Mouse (Mus musculus) macrophage (primary cell): ENCODE results near the gene Cdk8. TPM values are rescaled to one million over a fixed set of nuclear protein-coding genes. Genes with fewer than 3 reads are reported as not detected.
"Not testable (repeated sequence)": the region's sequence is repeated elsewhere in the genome, so short reads cannot be mapped to it uniquely, and the experiment has no call there.

ENCODE experiments used
- H3K27ac ChIP-seq: fragments of 350-480 bp; formaldehyde crosslinking; 2 replicates; pipeline ENCODE4 v1.9.0; 2021
- H3K36me3 ChIP-seq: fragments of 350-480 bp; formaldehyde crosslinking; 2 replicates; pipeline ENCODE4 v1.9.0; 2021; ENCODE audit errors: inconsistent target
- H3K4me3 ChIP-seq: fragments of 350-480 bp; formaldehyde crosslinking; 2 replicates; pipeline ENCODE4 v1.9.0; 2021; ENCODE audit errors: inconsistent target
- H3K79me2 ChIP-seq: fragments of 350-480 bp; formaldehyde crosslinking; 2 replicates; pipeline ENCODE4 v1.9.0; 2021; ENCODE audit errors: inconsistent target
- WGBS: methylation state at CpG from one replicate; pipeline ENCODE4 v1.1.7; 2026; ENCODE audit warnings: inconsistent platforms; ENCODE audit not compliant: missing documents; 5-methylcytosine and 5-hydroxymethylcytosine counted together
- polyA plus RNA-seq: library from polyadenylated mRNA; stranded (reverse); fragments of 250-400 nt; gene quantifications from 3 replicates; pipeline ENCODE4 v1.2.4, GENCODE M21; 2018; ENCODE audit warnings: inconsistent platforms
- total RNA-seq, 78 experiments: library from RNA; depleted of rRNA; stranded (reverse); fragments of 250-400 nt; gene quantifications; 1 replicate in 9 of 78; 2 replicates in 24 of 78; 3 replicates in 43 of 78; 4 replicates in 2 of 78; pipeline ENCODE4 v1.2.4; 2018; ENCODE audit warnings: inconsistent platforms in 56 of 78

Gene Cdk8
- 100 to 1,000 TPM in 14 of 26 experiments, 10 to 100 TPM in 12; 44.3 to 144 (median 110) TPM for total RNA-seq (2018; cell fraction: chromatin; rRNA removed)
- 10 to 100 TPM; 11.0 to 25.7 (median 18.9) TPM for total RNA-seq (2018; cell fraction: cytosol; rRNA removed)
- 100 to 1,000 TPM in 7 of 26 experiments, 10 to 100 TPM in 19; 31.3 to 127 (median 68.4) TPM for total RNA-seq (2018; cell fraction: nucleus; rRNA removed)
- polyA plus RNA-seq, result 17.2 to 24.0 TPM (median 17.3 TPM) in 3 replicates

GRCm38 (mm10) chr5:146230864-146231654, at the start of gene Cdk8:
TSS of gene Cdk8 (plus strand) at chr5:146231230.
- 1% methylated on average over 94 of the region's 102 CpGs for WGBS

GRCm38 (mm10) chr5:146185204-146185603, 45.8 kb upstream of the Cdk8 start, which contains the start of gene 1700001J03Rik:
TSS of gene 1700001J03Rik (minus strand) at chr5:146185304.
- H3K36me3 ChIP-seq, H3K4me3 ChIP-seq, H3K79me2 ChIP-seq, H3K27ac ChIP-seq: not testable (repeated sequence)
- WGBS, result 87% methylated on average over 4 of the region's 4 CpGs

More at GRCm38 (mm10) chr5:146230864-146231654, at the start of gene Cdk8:
- Histone ChIP-seq H3K4me3 (peak within 1 kb of the TSS; percentile 71), H3K27ac (peak within 1 kb of the TSS; percentile 75), H3K36me3 (no peaks in the 10 kb centered on the region), H3K79me2 (peaks cover 45% of the 10 kb centered on the region)

GRCm38 (mm10) chr5:146187441-146187840, 43.6 kb upstream of the Cdk8 start:
- H3K27ac ChIP-seq, H3K4me3 ChIP-seq, H3K36me3 ChIP-seq, H3K79me2 ChIP-seq: not testable (repeated sequence)
- 27% methylated on average over 5 of the region's 5 CpGs for WGBS

- Histone ChIP-seq H3K79me2 (no peaks in the 10 kb centered on the region), H3K36me3 (no peaks in the 10 kb centered on the region), H3K4me3 (no peak overlapping the region), H3K27ac (no peak overlapping the region)
- WGBS, result 94% methylated on average over 1 of the region's 1 CpGs
These were observed 42.9 kb upstream of the Cdk8 start for GRCm38 (mm10) chr5:146188144-146188543.

- H3K79me2 ChIP-seq, result no peaks in the 10 kb centered on the region
- H3K36me3 ChIP-seq, result no peaks in the 10 kb centered on the region
- H3K27ac ChIP-seq, result no peak overlapping the region
- H3K4me3 ChIP-seq, result no peak overlapping the region
- WGBS, result 87% methylated on average over 7 of the region's 7 CpGs
These were observed 42.3 kb upstream of the Cdk8 start for GRCm38 (mm10) chr5:146188712-146189111.

GRCm38 (mm10) chr5:146190093-146190492, 40.9 kb upstream of the Cdk8 start:
- no peak overlapping the region for H3K4me3 ChIP-seq
- no peaks in the 10 kb centered on the region for H3K36me3 ChIP-seq
- H3K79me2 ChIP-seq, result no peaks in the 10 kb centered on the region
- H3K27ac ChIP-seq, result no peak overlapping the region
- 66% methylated on average over 4 of the region's 4 CpGs for WGBS

- H3K36me3 ChIP-seq, result no peaks in the 10 kb centered on the region
- 95% methylated on average over 3 of the region's 3 CpGs for WGBS
- H3K79me2 ChIP-seq, result no peaks in the 10 kb centered on the region
- no peak overlapping the region for H3K27ac ChIP-seq
- H3K4me3 ChIP-seq, result no peak overlapping the region
These were observed 40.3 kb upstream of the Cdk8 start for GRCm38 (mm10) chr5:146190501-146191269.

- WGBS, result 91% methylated on average over 8 of the region's 8 CpGs
- no peak overlapping the region for H3K27ac ChIP-seq
- H3K79me2 ChIP-seq, result no peaks in the 10 kb centered on the region
- H3K4me3 ChIP-seq, result no peak overlapping the region
- no peaks in the 10 kb centered on the region for H3K36me3 ChIP-seq
These were observed 37.7 kb upstream of the Cdk8 start for GRCm38 (mm10) chr5:146193360-146193759.

GRCm38 (mm10) chr5:146199073-146199472, 32.0 kb upstream of the Cdk8 start:
- no peak overlapping the region for H3K27ac ChIP-seq
- no peaks in the 10 kb centered on the region; the same call in 1 of the 2 replicates for H3K36me3 ChIP-seq
- no peak overlapping the region for H3K4me3 ChIP-seq
- no peaks in the 10 kb centered on the region for H3K79me2 ChIP-seq

- Histone ChIP-seq H3K4me3 (no peak overlapping the region), H3K79me2 (no peaks in the 10 kb centered on the region), H3K36me3 (peaks cover 3% of the 10 kb centered on the region; the same call in 1 of the 2 replicates), H3K27ac (no peak overlapping the region)
- 60% methylated on average over 2 of the region's 2 CpGs for WGBS
These were observed 31.5 kb upstream of the Cdk8 start for GRCm38 (mm10) chr5:146199540-146199939.

GRCm38 (mm10) chr5:146200580-146200979, 30.4 kb upstream of the Cdk8 start:
- Histone ChIP-seq H3K36me3 (peaks cover 14% of the 10 kb centered on the region; the same call in 1 of the 2 replicates), H3K4me3 (no peak overlapping the region), H3K79me2 (no peaks in the 10 kb centered on the region), H3K27ac (no peak overlapping the region)
- 97% methylated on average over 5 of the region's 6 CpGs for WGBS

- Histone ChIP-seq H3K27ac (no peak overlapping the region), H3K79me2 (no peaks in the 10 kb centered on the region), H3K4me3 (no peak overlapping the region), H3K36me3 (peaks cover 46% of the 10 kb centered on the region)
- 50% methylated on average over 2 of the region's 2 CpGs for WGBS
These were observed 27.1 kb upstream of the Cdk8 start for GRCm38 (mm10) chr5:146203921-146204320.

GRCm38 (mm10) chr5:146205537-146205936, 25.5 kb upstream of the Cdk8 start:
- 96% methylated on average over 5 of the region's 5 CpGs for WGBS

GRCm38 (mm10) chr5:146220501-146220878, 10.5 kb upstream of the Cdk8 start:
- H3K36me3 ChIP-seq, result peaks cover 33% of the 10 kb centered on the region
- WGBS, result under 1% methylated on average over 11 of the region's 13 CpGs

More at GRCm38 (mm10) chr5:146205537-146205936, 25.5 kb upstream of the Cdk8 start:
- Histone ChIP-seq H3K4me3 (no peak overlapping the region), H3K27ac (no peak overlapping the region), H3K79me2 (no peaks in the 10 kb centered on the region), H3K36me3 (peaks cover 61% of the 10 kb centered on the region)

More at GRCm38 (mm10) chr5:146220501-146220878, 10.5 kb upstream of the Cdk8 start:
- peak overlapping the region; percentile 84 for H3K4me3 ChIP-seq
- H3K27ac ChIP-seq, result peak overlapping the region; percentile 87
- peaks cover 52% of the 10 kb centered on the region for H3K79me2 ChIP-seq
